Mouse (Mus musculus): Measurements from ENCODE around the gene Btbd35f25.

- TF ChIP-seq CTCF (IDR thresholded peaks at IDR 0.05; ENCODE audit: borderline replicate concordance, insufficient read depth, low read depth, low read length) (no peak), POLR2A (IDR thresholded peaks at IDR 0.05; ENCODE audit: borderline replicate concordance, insufficient read depth, low read length) (no peak)
Measured at GRCm38 (mm10) chrX:31745079-31745478, 28.1 kb upstream of the Btbd35f25 start.
